Mouse (Mus musculus) G1E (cell line): ENCODE data around the gene Osr1.

Experiments used
- CTCF ChIP-seq: IDR thresholded peaks from 2 replicates; pipeline ENCODE4 v1.5.1; 2012; ENCODE audit warnings: low read depth, low read length, inconsistent platforms, mixed read lengths
- POLR2AphosphoS5 ChIP-seq: IDR thresholded peaks from 2 replicates; pipeline ENCODE4 v1.6.1; 2012; ENCODE audit warnings: low read depth, low read length, inconsistent platforms; ENCODE audit not compliant: insufficient replicate concordance

GRCm38 (mm10) chr12:9571276-9571940, 1.5 kb downstream of the Osr1 start:
- TF ChIP-seq CTCF (no peak), POLR2AphosphoS5 (no peak)
